Mouse (Mus musculus) midbrain, embryonic 16.5 days (tissue): Measurements from ENCODE around the gene AI854703. TPM values are rescaled to one million over a fixed set of nuclear protein-coding genes. Genes with fewer than 3 reads are reported as not detected.

Experiments
- polyA plus RNA-seq: library from polyadenylated mRNA; unstranded; fragments of >200 nt; fragmentation: Nextera tagmentation; extraction: Ambion mirVana; gene quantifications from 2 replicates; pipeline ENCODE4 v1.2.1, GENCODE M21; 2015

AI854703 gene
- polyA plus RNA-seq, 1 experiment from 2014 or later = 27.4 TPM

Other genes with a start within 250 kb of the AI854703 start
- 28.1 and 30.3 TPM in 2 replicates for gene Krba1, start 231.2 kb upstream of the AI854703 start, polyA plus RNA-seq
- gene Zfp467, start 180.9 kb upstream of the AI854703 start, polyA plus RNA-seq = 30.3 and 32.8 TPM in 2 replicates
- gene Sspo, start 178.5 kb upstream of the AI854703 start, polyA plus RNA-seq = 0.51 and 0.62 TPM in 2 replicates
- 302 and 362 TPM in 2 replicates for gene Atp6v0e2, start 89.1 kb upstream of the AI854703 start, polyA plus RNA-seq
- 27.5 and 27.9 TPM in 2 replicates for gene Lrrc61, start 72.0 kb upstream of the AI854703 start, polyA plus RNA-seq
- gene Rarres2, start 54.0 kb upstream of the AI854703 start, polyA plus RNA-seq = 5.3 and 5.7 TPM in 2 replicates
- gene Gm45021, start 37.2 kb upstream of the AI854703 start, polyA plus RNA-seq = not detected in 2 replicates
- gene Repin1, start 32.9 kb upstream of the AI854703 start, polyA plus RNA-seq = 48.2 and 48.8 TPM in 2 replicates
- gene Gm44965, start 32.8 kb upstream of the AI854703 start, polyA plus RNA-seq = not detected in 2 replicates
- 14.1 and 16.7 TPM in 2 replicates for gene Zfp775, start 24.7 kb upstream of the AI854703 start, polyA plus RNA-seq
- gene Gimap8, start 20.5 kb downstream of the AI854703 start, polyA plus RNA-seq = 0.37 and 0.48 TPM in 2 replicates
- 1.6 and 3.1 TPM in 2 replicates for gene Gimap9, start 49.4 kb downstream of the AI854703 start, polyA plus RNA-seq
- 0.88 and 1.0 TPM in 2 replicates for gene Gimap4, start 57.8 kb downstream of the AI854703 start, polyA plus RNA-seq
- 6.2 and 7.2 TPM in 2 replicates for gene Gimap6, start 81.5 kb downstream of the AI854703 start, polyA plus RNA-seq
- gene Gm28053, start 91.8 kb downstream of the AI854703 start, polyA plus RNA-seq = 0.62 and 1.2 TPM in 2 replicates
- not detected in 2 replicates for gene Gimap7, start 91.9 kb downstream of the AI854703 start, polyA plus RNA-seq
- gene Gimap1, start 112.3 kb downstream of the AI854703 start, polyA plus RNA-seq = 5.2 and 5.4 TPM in 2 replicates
- gene Gimap5, start 119.4 kb downstream of the AI854703 start, polyA plus RNA-seq = 1.3 and 1.5 TPM in 2 replicates
- not detected in 2 replicates for gene Gimap3, start 144.1 kb downstream of the AI854703 start, polyA plus RNA-seq
- 17.9 and 19.7 TPM in 2 replicates for gene Tmem176a, start 214.2 kb downstream of the AI854703 start, polyA plus RNA-seq
- 113 and 127 TPM in 2 replicates for gene Tmem176b, start 214.7 kb downstream of the AI854703 start, polyA plus RNA-seq
- 0.07 TPM in 1 of 2 replicates, not detected in the other for gene Aoc1, start 246.1 kb downstream of the AI854703 start, polyA plus RNA-seq